In genomic region chr9:35543099-35543860, GRCm38 (mm10) we compare ENCODE assay signal across 36 mouse cellular contexts. TPM values are rescaled to one million over a fixed set of nuclear protein-coding genes. Genes with fewer than 3 reads are reported as not detected.
DNase-seq lines count a peak whose midpoint lies in the region; ATAC-seq and TF ChIP-seq lines count a peak whose summit lies in the region.
"Had no signal": no experiment of that assay in that cellular context is flagged by ENCODE, and none has a peak within 500 bp of the region (broad histone marks: within the 10 kb centered on the region; RNA-seq: fewer than 3 reads in every experiment).

No protein-coding gene starts in this region.

- H3K36me3 ChIP-seq in heart, embryonic 10.5 days: no peaks in the 10 kb centered on the region
- H3K36me3 ChIP-seq in heart, adult 2 months (ENCODE audit: control insufficient read depth, insufficient read depth, low read length): no peaks in the 10 kb centered on the region
- peaks cover 4% of the 10 kb centered on the region; the same call in 1 of the 2 replicates for H3K36me3 ChIP-seq in midbrain, embryonic 12.5 days
- peaks cover 44% of the 10 kb centered on the region for H3K36me3 ChIP-seq in midbrain, embryonic 14.5 days (ENCODE audit: control insufficient read depth, insufficient read depth, low read length)
- H3K36me3 ChIP-seq in forebrain, embryonic 14.5 days (ENCODE audit: control insufficient read depth, insufficient read depth, low read length): 0 out of 2 replicates have a peak, but pooled peaks cover 7% of the 10 kb centered on the region
- H3K36me3 ChIP-seq: embryonic facial prominence, embryonic 10.5 days; embryonic facial prominence, embryonic 13.5 days; G1E; heart, embryonic 13.5 days had no signal

- H3K4me2 ChIP-seq in midbrain, embryonic 12.5 days (replicated peaks): no peak overlapping the region
- no peak overlapping the region for H3K4me2 ChIP-seq in midbrain, embryonic 14.5 days (ENCODE audit: low read length)
- H3K4me2 ChIP-seq in forebrain, embryonic 14.5 days (ENCODE audit: low read length): no peak overlapping the region
- H3K4me2 ChIP-seq: embryonic facial prominence, embryonic 13.5 days; forebrain, embryonic 12.5 days; heart, embryonic 13.5 days; hindbrain, embryonic 12.5 days had no signal

- H3K9ac ChIP-seq in heart, adult 2 months (ENCODE audit: low read depth, low read length): no peak overlapping the region
- no peak overlapping the region for H3K9ac ChIP-seq in midbrain, embryonic 12.5 days (replicated peaks)
- no peak overlapping the region for H3K9ac ChIP-seq in midbrain, embryonic 14.5 days (replicated peaks; ENCODE audit: low read length)
- no peak overlapping the region for H3K9ac ChIP-seq in forebrain, embryonic 14.5 days (ENCODE audit: low read length)
- H3K9ac ChIP-seq: embryonic facial prominence, embryonic 13.5 days; forebrain, embryonic 12.5 days; forebrain, postnatal 0 days; heart, embryonic 13.5 days; hindbrain, embryonic 12.5 days had no signal

- ATAC-seq in midbrain, embryonic 12.5 days (ENCODE audit: low FRiP score, low read depth): peak; percentile 41; the same call in 1 of the 2 replicates
- no peak for ATAC-seq in midbrain, embryonic 14.5 days (ENCODE audit: low FRiP score, low TSS enrichment)
- peak; percentile 67 to 70 for ATAC-seq in hematopoietic stem cell, adult 5-6 weeks (replicated peaks in 1 of 2; ENCODE audit: insufficient read depth in 1 of 2, low FRiP score in 2 of 2, low TSS enrichment in 1 of 2, low read depth in 1 of 2, poor library complexity in 2 of 2, severe bottlenecking in 2 of 2)
- no peak for ATAC-seq in forebrain, embryonic 14.5 days
- ATAC-seq: forebrain, postnatal 0 days; hindbrain, embryonic 16.5 days; intestine, postnatal 0 days had no signal

- H3K4me1 ChIP-seq in heart, embryonic 10.5 days: peaks cover 6% of the 10 kb centered on the region
- H3K4me1 ChIP-seq in heart, adult 2 months (ENCODE audit: control insufficient read depth, insufficient read depth, low read length): no peaks in the 10 kb centered on the region
- H3K4me1 ChIP-seq in midbrain, embryonic 12.5 days: 0 out of 2 replicates have a peak, but pooled peaks cover 3% of the 10 kb centered on the region
- H3K4me1 ChIP-seq in midbrain, embryonic 14.5 days (ENCODE audit: control insufficient read depth, insufficient read depth, low read length): no peaks in the 10 kb centered on the region
- H3K4me1 ChIP-seq in forebrain, embryonic 14.5 days (ENCODE audit: control insufficient read depth, insufficient read depth, low read length): no peaks in the 10 kb centered on the region
- H3K4me1 ChIP-seq: forebrain, embryonic 12.5 days had no signal

- no peaks in the 10 kb centered on the region for H3K9me3 ChIP-seq in heart, embryonic 10.5 days
- H3K9me3 ChIP-seq in midbrain, embryonic 12.5 days: no peaks in the 10 kb centered on the region
- no peaks in the 10 kb centered on the region for H3K9me3 ChIP-seq in midbrain, embryonic 14.5 days (ENCODE audit: control insufficient read depth, low read length)
- H3K9me3 ChIP-seq in forebrain, embryonic 14.5 days (replicated peaks; ENCODE audit: control insufficient read depth, low read length): no peaks in the 10 kb centered on the region
- H3K9me3 ChIP-seq: embryonic facial prominence, embryonic 10.5 days; embryonic facial prominence, embryonic 13.5 days; forebrain, embryonic 12.5 days; G1E; heart, embryonic 13.5 days; hindbrain, embryonic 12.5 days had no signal

- no peak overlapping the region for H3K27ac ChIP-seq in heart, embryonic 10.5 days
- no peak overlapping the region for H3K27ac ChIP-seq in heart, adult 2 months
- H3K27ac ChIP-seq in midbrain, embryonic 12.5 days (replicated peaks): no peak overlapping the region
- H3K27ac ChIP-seq in midbrain, embryonic 14.5 days (replicated peaks; ENCODE audit: low read depth, low read length): no peak overlapping the region
- no peak overlapping the region for H3K27ac ChIP-seq in forebrain, embryonic 14.5 days (ENCODE audit: low read depth, low read length)
- H3K27ac ChIP-seq: embryonic facial prominence, embryonic 10.5 days; embryonic facial prominence, embryonic 13.5 days; forebrain, embryonic 12.5 days; gastrocnemius, adult 2 months; heart, embryonic 13.5 days; hindbrain, embryonic 12.5 days had no signal

- TF ChIP-seq EP300 in heart, adult 2 months (IDR thresholded peaks at IDR 0.05; ENCODE audit: insufficient read depth, low read depth, low read length): no peak

- TF ChIP-seq POLR2A in heart, adult 2 months (IDR thresholded peaks at IDR 0.05; ENCODE audit: insufficient read depth, low read depth, low read length): no peak

- no peak overlapping the region for H3K4me3 ChIP-seq in heart, embryonic 10.5 days
- no peak overlapping the region for H3K4me3 ChIP-seq in heart, adult 2 months
- no peak overlapping the region for H3K4me3 ChIP-seq in midbrain, embryonic 12.5 days
- H3K4me3 ChIP-seq in midbrain, embryonic 14.5 days (replicated peaks; ENCODE audit: low read depth, low read length): no peak overlapping the region
- no peak overlapping the region for H3K4me3 ChIP-seq in forebrain, embryonic 14.5 days (ENCODE audit: low read depth, low read length)
- H3K4me3 ChIP-seq: embryonic facial prominence, embryonic 10.5 days; embryonic facial prominence, embryonic 13.5 days; erythroblast, embryonic 14.5 days; forebrain, embryonic 12.5 days; gastrocnemius, adult 2 months; heart, embryonic 13.5 days; hindbrain, embryonic 12.5 days had no signal

- no peaks in the 10 kb centered on the region for H3K79me2 ChIP-seq in heart, adult 2 months (replicated peaks; ENCODE audit: control insufficient read depth, insufficient read depth, low read length)

- H3K27me3 ChIP-seq in heart, embryonic 10.5 days (ENCODE audit: insufficient read depth, poor library complexity, severe bottlenecking): no peaks in the 10 kb centered on the region
- no peaks in the 10 kb centered on the region for H3K27me3 ChIP-seq in heart, adult 2 months (ENCODE audit: control insufficient read depth, insufficient read depth, low read length)
- peaks cover 5% of the 10 kb centered on the region; the same call in 1 of the 2 replicates for H3K27me3 ChIP-seq in midbrain, embryonic 12.5 days
- H3K27me3 ChIP-seq in midbrain, embryonic 14.5 days (ENCODE audit: control insufficient read depth, insufficient read depth, low read length): no peaks in the 10 kb centered on the region
- H3K27me3 ChIP-seq in forebrain, embryonic 14.5 days (replicated peaks; ENCODE audit: control insufficient read depth, insufficient read depth, low read length): no peaks in the 10 kb centered on the region
- H3K27me3 ChIP-seq: embryonic facial prominence, embryonic 13.5 days; forebrain, embryonic 12.5 days; heart, embryonic 13.5 days had no signal

- peak; percentile 64 for DNase-seq in heart, embryonic 10.5 days (ENCODE audit: low spot score)
- DNase-seq in heart, adult 2 months: no peak
- no peak for DNase-seq in midbrain, embryonic 14.5 days
- DNase-seq in forebrain, embryonic 14.5 days (ENCODE audit: low spot score): no peak
- no peak for DNase-seq in neural tube, embryonic 10.5 days (ENCODE audit: extremely low spot score, low spot score)
- DNase-seq: adrenal gland, adult 2 months; adrenal gland, postnatal 14 days; B cell, adult 2 months; cerebellum, adult 11 months; cerebellum, adult 2 months; cerebellum, adult 9-11 months; cerebellum, postnatal 25 days; embryo, embryonic 11 days; forebrain, postnatal 0 days; gastrocnemius, adult 2 months; gastrocnemius, postnatal 14 days; heart, postnatal 14 days; heart, postnatal 4 days had no signal

- intact Hi-C loops in heart, adult 2 months (cut with DNase I): loop anchor here (10.0 kb wide), 1 partner anchor 508 kb away; no protein-coding TSS in a partner anchor

- 83% methylated on average over 14 of the region's 14 CpGs for WGBS in heart, embryonic 10.5 days
- WGBS in heart, adult 2 months: 87% methylated on average over 14 of the region's 14 CpGs
- 75% methylated on average over 14 of the region's 14 CpGs for WGBS in midbrain, embryonic 12.5 days
- WGBS in midbrain, embryonic 14.5 days: 66% methylated on average over 14 of the region's 14 CpGs
- 89% methylated on average over 14 of the region's 14 CpGs for WGBS in forebrain, embryonic 14.5 days

- no peak for TF ChIP-seq CTCF in heart, adult 2 months (IDR thresholded peaks at IDR 0.05)

RNA-seq across cellular contexts. Expression of gene Ddx25, which starts 15.0 kb away (rescaled TPM):
- 2.8 and 3.6 TPM in 2 replicates for polyA plus RNA-seq in heart, embryonic 10.5 days (2016; fragmentation: Nextera tagmentation; extraction: Ambion mirVana)
- not detected for total RNA-seq in heart, adult 2 months (2021)
- polyA plus RNA-seq in heart, adult 2 months (2012; rRNA removed): 0.04 and 0.06 TPM in 2 replicates
- polyA plus RNA-seq in midbrain, embryonic 12.5 days (2016; fragmentation: Nextera tagmentation; extraction: Ambion mirVana): 10.6 and 11.0 TPM in 2 replicates
- 27.2 and 32.4 TPM in 2 replicates for polyA plus RNA-seq in midbrain, embryonic 14.5 days (2014; fragmentation: Nextera tagmentation; extraction: Ambion mirVana)
- 0.31 TPM in 1 of 2 replicates, not detected in the other for total RNA-seq in hematopoietic stem cell, adult 5-6 weeks (2017)
- polyA plus RNA-seq in forebrain, embryonic 14.5 days (2014; fragmentation: Nextera tagmentation; extraction: Ambion mirVana): 21.0 and 22.9 TPM in 2 replicates
- total RNA-seq: gastrocnemius, adult 2 months; heart, postnatal 14 days had no signal
- polyA plus RNA-seq: erythroblast, embryonic 14.5 days had no signal

RNA-seq across cellular contexts. Expression of gene Pus3, which starts 15.1 kb away (rescaled TPM):
- 15.5 and 17.3 TPM in 2 replicates for polyA plus RNA-seq in heart, embryonic 10.5 days (2016; fragmentation: Nextera tagmentation; extraction: Ambion mirVana)
- 1 to 10 TPM; 6.0 to 6.3 TPM for total RNA-seq in heart, adult 2 months (2021)
- 1.8 and 4.1 TPM in 2 replicates for polyA plus RNA-seq in heart, adult 2 months (2012; rRNA removed)
- polyA plus RNA-seq in midbrain, embryonic 12.5 days (2016; fragmentation: Nextera tagmentation; extraction: Ambion mirVana): 17.0 and 17.1 TPM in 2 replicates
- polyA plus RNA-seq in midbrain, embryonic 14.5 days (2014; fragmentation: Nextera tagmentation; extraction: Ambion mirVana): 16.5 and 18.8 TPM in 2 replicates
- total RNA-seq in hematopoietic stem cell, adult 5-6 weeks (2017): 36.8 and 48.9 TPM in 2 replicates
- polyA plus RNA-seq in forebrain, embryonic 14.5 days (2014; fragmentation: Nextera tagmentation; extraction: Ambion mirVana): 21.9 and 23.9 TPM in 2 replicates

RNA-seq across cellular contexts. Expression of gene Gm1113, which starts 25.2 kb away (rescaled TPM):
- not detected in 2 replicates for polyA plus RNA-seq in heart, embryonic 10.5 days (2016; fragmentation: Nextera tagmentation; extraction: Ambion mirVana)
- not detected for total RNA-seq in heart, adult 2 months (2021)
- polyA plus RNA-seq in heart, adult 2 months (2012; rRNA removed): not detected in 2 replicates
- not detected in 2 replicates for polyA plus RNA-seq in midbrain, embryonic 12.5 days (2016; fragmentation: Nextera tagmentation; extraction: Ambion mirVana)
- polyA plus RNA-seq in midbrain, embryonic 14.5 days (2014; fragmentation: Nextera tagmentation; extraction: Ambion mirVana): not detected in 2 replicates
- not detected in 2 replicates for total RNA-seq in hematopoietic stem cell, adult 5-6 weeks (2017)
- not detected in 2 replicates for polyA plus RNA-seq in forebrain, embryonic 14.5 days (2014; fragmentation: Nextera tagmentation; extraction: Ambion mirVana)
- total RNA-seq: adrenal gland, adult 2 months; adrenal gland, postnatal 14 days; adrenal gland, postnatal 4 days; CH12.LX; forebrain, postnatal 0 days; G1E; gastrocnemius, adult 2 months; gastrocnemius, postnatal 14 days; gastrocnemius, postnatal 4 days; heart, adult 8-10 months; heart, postnatal 14 days; heart, postnatal 4 days had no signal
- polyA plus RNA-seq: adrenal gland, adult 2 months; cerebellum, adult 2 months; cortical plate, adult 2 months; embryonic facial prominence, embryonic 10.5 days; embryonic facial prominence, embryonic 13.5 days; erythroblast, embryonic 14.5 days; forebrain, embryonic 12.5 days; forebrain, postnatal 0 days; frontal cortex, adult 2 months; G1E; heart, embryonic 13.5 days; heart, embryonic 16.5 days; hindbrain, embryonic 12.5 days; hindbrain, embryonic 16.5 days; intestine, postnatal 0 days had no signal

RNA-seq across cellular contexts. Expression of gene Pate2, which starts 26.8 kb away (rescaled TPM):
- 0.48 and 0.51 TPM in 2 replicates for polyA plus RNA-seq in heart, embryonic 10.5 days (2016; fragmentation: Nextera tagmentation; extraction: Ambion mirVana)
- total RNA-seq in heart, adult 2 months (2021): not detected
- polyA plus RNA-seq in heart, adult 2 months (2012; rRNA removed): 0.06 TPM in 1 of 2 replicates, not detected in the other
- polyA plus RNA-seq in midbrain, embryonic 12.5 days (2016; fragmentation: Nextera tagmentation; extraction: Ambion mirVana): 1.7 and 2.4 TPM in 2 replicates
- polyA plus RNA-seq in midbrain, embryonic 14.5 days (2014; fragmentation: Nextera tagmentation; extraction: Ambion mirVana): 0.62 and 0.74 TPM in 2 replicates
- not detected in 2 replicates for total RNA-seq in hematopoietic stem cell, adult 5-6 weeks (2017)
- polyA plus RNA-seq in forebrain, embryonic 14.5 days (2014; fragmentation: Nextera tagmentation; extraction: Ambion mirVana): 0.51 and 0.77 TPM in 2 replicates
- total RNA-seq: adrenal gland, postnatal 14 days; gastrocnemius, adult 2 months; heart, adult 8-10 months; heart, postnatal 14 days had no signal

RNA-seq across cellular contexts. Expression of gene Hyls1, which starts 26.9 kb away (rescaled TPM):
- polyA plus RNA-seq in heart, embryonic 10.5 days (2016; fragmentation: Nextera tagmentation; extraction: Ambion mirVana): 12.4 and 13.8 TPM in 2 replicates
- 1 to 10 TPM; 1.5 to 2.0 TPM for total RNA-seq in heart, adult 2 months (2021)
- 0.68 and 1.3 TPM in 2 replicates for polyA plus RNA-seq in heart, adult 2 months (2012; rRNA removed)
- 26.8 and 27.7 TPM in 2 replicates for polyA plus RNA-seq in midbrain, embryonic 12.5 days (2016; fragmentation: Nextera tagmentation; extraction: Ambion mirVana)
- polyA plus RNA-seq in midbrain, embryonic 14.5 days (2014; fragmentation: Nextera tagmentation; extraction: Ambion mirVana): 16.4 and 21.3 TPM in 2 replicates
- total RNA-seq in hematopoietic stem cell, adult 5-6 weeks (2017): 6.9 and 10.8 TPM in 2 replicates
- 26.1 and 29.2 TPM in 2 replicates for polyA plus RNA-seq in forebrain, embryonic 14.5 days (2014; fragmentation: Nextera tagmentation; extraction: Ambion mirVana)

Comparison
In these comparisons a context has a peak if more than half of its experiments do, and no peak if none do; other contexts are left out.
1. ATAC-seq: peak in midbrain, embryonic 12.5 days (single experiment) and hematopoietic stem cell, adult 5-6 weeks (2 of 2); none in midbrain, embryonic 14.5 days (single experiment) and forebrain, embryonic 14.5 days (single experiment).